Mouse (Mus musculus): ENCODE data around the gene Mmp17. TPM values are rescaled to one million over a fixed set of nuclear protein-coding genes. Genes with fewer than 3 reads are reported as not detected.
"Not testable (repeated sequence)": the region's sequence is repeated elsewhere in the genome, so short reads cannot be mapped to it uniquely, and the experiment has no call there.

The Mmp17 gene
- polyA plus RNA-seq, 1 experiment: not detected

DNA sequence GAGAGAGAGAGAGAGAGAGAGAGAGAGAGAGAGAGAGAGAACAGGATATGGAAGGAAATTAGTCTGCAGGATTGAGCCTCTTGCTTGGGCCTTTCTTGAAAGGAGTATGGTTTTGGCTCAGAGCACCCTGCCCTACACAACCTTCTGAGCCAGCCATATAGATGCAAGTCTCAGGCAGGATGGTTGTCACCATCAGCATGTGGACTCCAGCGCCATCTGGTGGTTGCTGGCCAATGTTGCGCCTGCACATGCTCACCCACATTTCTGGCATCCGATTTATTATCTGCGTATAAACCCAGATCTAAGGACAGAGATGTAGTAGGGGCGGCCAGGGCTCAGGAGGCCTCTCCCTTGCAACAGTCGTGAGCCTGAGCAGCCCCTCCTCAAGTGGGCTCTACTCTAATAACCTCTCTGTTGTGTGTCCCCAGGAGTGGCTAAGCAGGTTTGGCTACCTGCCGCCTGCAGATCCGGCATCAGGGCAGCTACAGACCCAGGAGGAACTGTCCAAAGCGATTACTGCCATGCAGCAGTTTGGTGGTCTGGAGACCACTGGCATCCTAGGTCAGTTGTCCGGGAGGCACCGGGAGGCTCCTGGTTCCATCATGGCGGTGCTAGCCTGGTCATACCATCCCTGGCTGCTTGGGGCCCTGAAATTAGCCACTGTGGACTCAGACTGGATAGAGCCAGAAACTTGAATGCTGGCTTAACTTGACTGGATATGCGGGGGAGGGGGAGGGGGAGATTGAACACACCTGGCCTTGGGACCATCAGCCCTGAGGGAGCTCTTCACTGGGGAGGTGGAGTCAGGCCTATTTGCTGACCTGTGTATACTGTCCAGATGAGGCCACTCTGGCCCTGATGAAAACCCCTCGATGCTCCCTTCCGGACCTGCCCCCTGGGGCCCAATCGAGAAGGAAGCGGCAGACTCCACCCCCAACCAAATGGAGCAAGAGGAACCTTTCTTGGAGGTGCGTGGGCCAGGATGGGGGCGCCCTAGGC lies 10.4 kb downstream of the Mmp17 start:
- TF ChIP-seq CTCF (IDR thresholded peaks at IDR 0.05; ENCODE audit: control insufficient read depth, insufficient read depth, low read length): peak; percentile 99
- no peak for TF ChIP-seq POLR2A (IDR thresholded peaks at IDR 0.05; ENCODE audit: borderline replicate concordance, control insufficient read depth, low read depth, low read length)
- H3K4me3 ChIP-seq (replicated peaks; ENCODE audit: control insufficient read depth, low read depth, low read length): no peak overlapping the region
- WGBS: 46% methylated on average over 19 of the region's 19 CpGs
- H3K4me1 ChIP-seq (ENCODE audit: control insufficient read depth, insufficient read depth, low read length): no peaks in the 10 kb centered on the region
- no peak overlapping the region for H3K27ac ChIP-seq (ENCODE audit: control insufficient read depth, insufficient read depth, low read depth, low read length, poor library complexity)

DNA sequence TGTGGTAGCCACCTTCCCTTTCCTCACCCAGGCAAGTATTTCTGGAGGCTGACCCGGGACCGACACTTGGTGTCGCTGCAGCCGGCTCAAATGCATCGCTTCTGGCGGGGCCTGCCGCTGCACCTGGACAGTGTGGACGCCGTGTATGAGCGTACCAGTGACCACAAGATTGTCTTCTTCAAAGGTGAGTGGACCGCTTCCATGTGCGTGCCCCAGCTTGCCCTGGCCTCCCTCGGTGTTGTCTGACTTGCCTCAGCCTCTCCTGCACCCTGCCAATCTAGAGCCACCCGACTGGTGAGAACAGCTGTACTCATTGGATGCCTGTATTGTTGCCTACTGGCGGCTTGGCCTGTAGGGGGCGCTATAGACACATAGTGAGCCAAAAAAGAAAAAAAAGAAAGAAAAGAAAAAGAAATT lies 18.1 kb downstream of the Mmp17 start:
- 0 out of 2 replicates have a peak, but pooled peaks have one; percentile 5 for TF ChIP-seq CTCF (IDR thresholded peaks at IDR 0.05; ENCODE audit: control insufficient read depth, insufficient read depth, low read length)
- TF ChIP-seq POLR2A (IDR thresholded peaks at IDR 0.05; ENCODE audit: borderline replicate concordance, control insufficient read depth, low read depth, low read length): no peak
- H3K4me1 ChIP-seq (ENCODE audit: control insufficient read depth, insufficient read depth, low read length): no peaks in the 10 kb centered on the region
- no peak overlapping the region for H3K27ac ChIP-seq (ENCODE audit: control insufficient read depth, insufficient read depth, low read depth, low read length, poor library complexity)
- WGBS: 79% methylated on average over 16 of the region's 16 CpGs
- H3K4me3 ChIP-seq (replicated peaks; ENCODE audit: control insufficient read depth, low read depth, low read length): no peak overlapping the region

DNA sequence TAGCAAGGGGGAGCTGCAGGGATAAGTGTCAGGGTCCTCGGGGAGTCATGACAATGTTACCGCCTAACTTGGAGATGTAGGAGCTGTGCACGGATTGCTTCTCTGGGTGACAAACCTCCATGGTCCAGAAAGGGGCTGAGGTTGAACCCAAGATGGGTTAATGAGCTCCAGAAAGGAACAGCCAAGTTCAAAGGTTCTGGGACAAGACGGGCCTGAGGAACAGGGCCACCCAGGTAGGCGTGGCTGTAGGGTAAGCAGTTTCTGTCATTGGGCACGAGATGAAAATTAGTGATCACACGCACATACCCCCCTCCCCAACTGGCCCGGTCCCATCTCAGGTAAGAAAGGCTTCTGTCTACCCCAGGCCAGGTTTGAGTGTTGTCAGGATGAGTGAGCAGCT lies 23.5 kb downstream of the Mmp17 start:
- no peak for TF ChIP-seq POLR2A (IDR thresholded peaks at IDR 0.05; ENCODE audit: borderline replicate concordance, control insufficient read depth, low read depth, low read length)
- TF ChIP-seq CTCF (IDR thresholded peaks at IDR 0.05; ENCODE audit: control insufficient read depth, insufficient read depth, low read length): no peak
- Histone ChIP-seq H3K27ac (ENCODE audit: control insufficient read depth, insufficient read depth, low read depth, low read length, poor library complexity) (no peak overlapping the region), H3K4me1 (ENCODE audit: control insufficient read depth, insufficient read depth, low read length) (no peaks in the 10 kb centered on the region), H3K4me3 (replicated peaks; ENCODE audit: control insufficient read depth, low read depth, low read length) (no peak overlapping the region)
- 82% methylated on average over 8 of the region's 8 CpGs for WGBS

DNA sequence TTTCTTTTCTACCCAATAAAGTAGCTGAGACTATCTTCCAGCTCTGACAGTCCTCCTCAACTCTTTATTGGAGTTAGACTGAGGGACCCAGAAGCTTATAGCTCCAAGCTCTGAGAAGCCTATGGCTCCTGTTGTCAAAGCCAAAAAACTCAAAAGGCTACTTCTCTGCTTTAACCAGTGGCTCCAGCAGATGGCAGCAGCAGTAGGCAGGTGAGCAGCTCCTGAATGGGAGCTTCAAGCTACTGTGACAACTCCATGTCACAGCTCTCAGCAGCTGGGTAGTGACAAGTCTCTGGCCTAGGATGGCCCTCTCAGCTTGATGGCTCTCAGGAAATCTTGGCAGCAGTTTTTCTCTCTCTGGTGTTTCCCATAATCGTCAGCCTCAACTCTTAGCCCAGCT lies 27.1 kb downstream of the Mmp17 start:
- Histone ChIP-seq H3K4me3 (replicated peaks; ENCODE audit: control insufficient read depth, low read depth, low read length) (no peak overlapping the region), H3K27ac (ENCODE audit: control insufficient read depth, insufficient read depth, low read depth, low read length, poor library complexity) (no peak overlapping the region), H3K4me1 (ENCODE audit: control insufficient read depth, insufficient read depth, low read length) (no peaks in the 10 kb centered on the region)
- TF ChIP-seq POLR2A (IDR thresholded peaks at IDR 0.05; ENCODE audit: borderline replicate concordance, control insufficient read depth, low read depth, low read length): no peak
- TF ChIP-seq CTCF (IDR thresholded peaks at IDR 0.05; ENCODE audit: control insufficient read depth, insufficient read depth, low read length): peak; percentile 64
- 0% methylated on average over 1 of the region's 1 CpGs for WGBS

DNA sequence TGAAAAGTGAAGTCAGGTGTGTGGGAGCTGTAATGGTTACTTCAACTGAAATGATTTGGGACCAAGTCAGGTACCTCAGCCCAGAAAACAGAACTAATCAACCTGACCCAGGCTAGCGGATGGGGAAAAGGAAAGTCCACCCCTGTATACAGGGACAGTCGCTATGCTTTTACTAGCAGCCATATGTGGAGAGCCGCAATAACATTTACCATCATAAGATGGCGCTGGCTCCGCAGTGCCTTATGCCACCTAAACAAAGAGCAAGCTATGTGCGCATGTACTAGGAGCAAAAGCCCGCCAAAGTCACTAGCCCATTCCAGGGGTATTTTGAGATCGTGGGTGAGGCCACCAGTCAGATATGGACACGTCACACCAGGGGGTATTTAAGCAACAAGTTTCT lies 36.6 kb downstream of the Mmp17 start:
- H3K4me1 ChIP-seq (ENCODE audit: control insufficient read depth, insufficient read depth, low read length); H3K4me3 ChIP-seq (replicated peaks; ENCODE audit: control insufficient read depth, low read depth, low read length); H3K27ac ChIP-seq (ENCODE audit: control insufficient read depth, insufficient read depth, low read depth, low read length, poor library complexity): not testable (repeated sequence)
- WGBS: 58% methylated on average over 9 of the region's 9 CpGs

DNA sequence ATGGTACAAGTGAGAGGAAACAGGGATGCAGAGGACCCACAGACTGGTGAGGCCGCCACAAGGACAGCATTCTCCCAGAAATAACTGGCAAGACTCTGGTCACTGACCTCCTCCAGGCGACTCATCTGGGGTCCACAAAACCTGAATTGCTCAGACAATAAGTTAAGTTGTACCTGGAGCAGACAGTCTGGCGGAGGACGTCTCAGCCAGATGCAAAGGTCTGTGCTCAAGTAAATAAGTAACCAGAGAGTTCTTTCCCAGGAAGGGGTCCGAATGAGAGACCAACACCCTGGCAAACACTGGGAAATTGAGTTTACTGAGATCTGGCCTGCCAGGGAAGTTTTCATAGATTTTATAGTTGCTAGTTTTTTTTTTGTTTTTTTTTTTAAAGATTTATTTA lies 37.4 kb downstream of the Mmp17 start:
- no peaks in the 10 kb centered on the region for H3K4me1 ChIP-seq (ENCODE audit: control insufficient read depth, insufficient read depth, low read length)
- TF ChIP-seq POLR2A (IDR thresholded peaks at IDR 0.05; ENCODE audit: borderline replicate concordance, control insufficient read depth, low read depth, low read length) (no peak), CTCF (IDR thresholded peaks at IDR 0.05; ENCODE audit: control insufficient read depth, insufficient read depth, low read length) (no peak)
- WGBS: 75% methylated on average over 5 of the region's 5 CpGs
- no peak overlapping the region for H3K4me3 ChIP-seq (replicated peaks; ENCODE audit: control insufficient read depth, low read depth, low read length)
- no peak overlapping the region for H3K27ac ChIP-seq (ENCODE audit: control insufficient read depth, insufficient read depth, low read depth, low read length, poor library complexity)

DNA sequence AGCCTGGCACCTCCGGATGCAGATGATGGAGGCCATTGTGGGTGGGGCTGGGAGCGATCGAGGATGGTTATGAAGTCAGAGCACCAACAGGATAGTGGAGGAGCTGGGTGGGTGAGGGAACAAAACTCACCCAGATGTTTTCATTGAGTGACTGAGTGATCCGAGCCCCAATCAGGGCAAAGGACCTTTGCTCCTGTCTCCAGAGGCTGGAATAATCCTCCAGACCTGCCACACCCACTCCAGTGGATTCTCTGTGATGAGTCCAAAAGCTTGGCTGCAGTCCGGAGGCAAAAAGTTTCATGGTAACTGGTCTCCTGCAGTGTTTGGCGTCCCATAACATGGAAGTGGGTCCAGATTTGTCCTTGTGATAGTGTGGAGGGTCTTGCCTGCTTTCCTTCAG lies 42.1 kb downstream of the Mmp17 start:
- H3K4me1 ChIP-seq (ENCODE audit: control insufficient read depth, insufficient read depth, low read length): no peaks in the 10 kb centered on the region
- 80% methylated on average over 6 of the region's 6 CpGs for WGBS
- no peak overlapping the region for H3K4me3 ChIP-seq (replicated peaks; ENCODE audit: control insufficient read depth, low read depth, low read length)
- no peak overlapping the region for H3K27ac ChIP-seq (ENCODE audit: control insufficient read depth, insufficient read depth, low read depth, low read length, poor library complexity)
- TF ChIP-seq POLR2A (IDR thresholded peaks at IDR 0.05; ENCODE audit: borderline replicate concordance, control insufficient read depth, low read depth, low read length) (no peak), CTCF (IDR thresholded peaks at IDR 0.05; ENCODE audit: control insufficient read depth, insufficient read depth, low read length) (no peak)

DNA sequence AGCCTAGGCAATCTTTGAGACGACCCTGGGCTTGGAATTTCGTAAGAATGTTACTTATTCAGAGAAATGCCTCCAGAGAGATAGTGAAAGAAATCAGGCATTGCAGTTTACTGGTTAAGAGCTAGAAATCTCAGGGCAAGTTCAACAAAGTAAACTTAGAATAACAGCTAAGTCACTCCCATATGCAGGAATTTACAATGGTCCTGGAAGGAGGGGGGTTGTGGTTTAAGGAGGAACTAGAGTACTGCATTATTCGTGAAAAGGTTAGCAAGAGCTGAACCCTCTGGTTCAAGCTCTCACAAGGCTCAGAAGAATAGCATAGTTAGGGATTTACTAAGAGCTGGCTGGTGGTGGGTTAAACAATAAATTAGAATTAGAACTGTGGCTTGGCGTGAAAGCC lies 42.6 kb downstream of the Mmp17 start:
- H3K4me3 ChIP-seq (replicated peaks; ENCODE audit: control insufficient read depth, low read depth, low read length); H3K4me1 ChIP-seq (ENCODE audit: control insufficient read depth, insufficient read depth, low read length); H3K27ac ChIP-seq (ENCODE audit: control insufficient read depth, insufficient read depth, low read depth, low read length, poor library complexity): not testable (repeated sequence)
- 52% methylated on average over 4 of the region's 4 CpGs for WGBS

DNA sequence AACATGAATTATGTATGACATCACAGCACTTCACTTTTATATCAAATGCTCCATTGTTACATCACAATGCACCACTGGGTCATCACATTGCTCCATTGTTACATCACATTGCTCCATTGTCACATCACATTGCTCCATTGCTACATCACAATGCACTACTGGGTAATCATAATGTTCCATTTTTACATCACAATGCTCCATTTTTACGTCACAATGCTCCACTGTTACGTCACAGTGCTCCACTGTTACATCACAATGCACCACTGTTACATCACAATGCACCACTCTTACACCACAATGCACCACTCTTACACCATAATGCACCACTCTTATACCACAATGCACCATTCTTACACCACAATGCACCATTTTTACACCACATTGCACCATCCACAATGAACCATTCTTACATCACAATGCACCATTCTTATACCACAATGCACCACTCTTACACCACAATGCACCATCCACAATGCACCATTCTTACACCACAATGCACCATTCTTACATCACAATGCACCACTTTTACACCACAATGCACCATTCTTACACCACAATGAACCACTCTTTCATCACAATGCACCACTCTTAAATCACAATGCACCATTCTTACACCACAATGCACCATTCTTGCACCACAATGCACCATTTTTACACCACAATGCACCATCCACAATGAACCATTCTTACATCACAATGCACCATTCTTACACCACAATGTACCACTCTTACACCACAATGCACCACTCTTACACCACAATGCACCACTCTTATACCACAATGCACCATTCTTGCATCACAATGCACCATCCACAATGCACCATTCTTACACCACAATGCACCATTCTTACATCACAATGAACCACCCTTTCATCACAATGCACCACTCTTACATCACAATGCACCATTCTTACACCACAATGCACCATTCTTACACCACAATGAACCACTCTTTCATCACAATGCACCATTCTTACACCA lies 48.6 kb downstream of the Mmp17 start:
- H3K4me3 ChIP-seq (replicated peaks; ENCODE audit: control insufficient read depth, low read depth, low read length); H3K4me1 ChIP-seq (ENCODE audit: control insufficient read depth, insufficient read depth, low read length); H3K27ac ChIP-seq (ENCODE audit: control insufficient read depth, insufficient read depth, low read depth, low read length, poor library complexity): not testable (repeated sequence)
- 58% methylated on average over 2 of the region's 2 CpGs for WGBS

Data from bone marrow, adult 2 months (tissue).